Mouse (Mus musculus) monocyte, adult 5-6 weeks (primary cell): Measurements from ENCODE around the gene Plvap. TPM values are rescaled to one million over a fixed set of nuclear protein-coding genes. Genes with fewer than 3 reads are reported as not detected.

ENCODE experiments used
- ATAC-seq: fragments of 153-309, 156-312 bp; replicated peaks from 2 replicates; pipeline ENCODE4 v1.8.0; 2017; ENCODE audit warnings: mild to moderate bottlenecking; ENCODE audit not compliant: low TSS enrichment, insufficient number of reproducible peaks, severe bottlenecking, poor library complexity, low FRiP score
- total RNA-seq: library from RNA; stranded (forward); fragments of 200-1000, 200-491, 200-594 nt; gene quantifications from 3 replicates; pipeline ENCODE4 v1.2.3, GENCODE M21; 2017

Plvap gene
- total RNA-seq, 1 experiment from 2014 or later, result not detected

- no peak for ATAC-seq
Observed at GRCm38 (mm10) chr8:71497077-71497645, 14.4 kb downstream of the Plvap start.

- ATAC-seq, result no peak
Observed at GRCm38 (mm10) chr8:71496481-71496880, 15.1 kb downstream of the Plvap start.

GRCm38 (mm10) chr8:71495811-71496210, 15.7 kb downstream of the Plvap start:
- ATAC-seq, result no peak

GRCm38 (mm10) chr8:71495039-71495438, 16.5 kb downstream of the Plvap start:
- peak; percentile 88 for ATAC-seq

GRCm38 (mm10) chr8:71488454-71488853, 23.1 kb downstream of the Plvap start:
- ATAC-seq, result peak; percentile 89

GRCm38 (mm10) chr8:71487691-71488445, 23.7 kb downstream of the Plvap start, which contains the start of gene Gtpbp3:
Gene Gtpbp3 (plus strand): TSS chr8:71488103.
- ATAC-seq, result peak; percentile 25; the same call in 1 of the 2 replicates

GRCm38 (mm10) chr8:71486136-71486529, 25.4 kb downstream of the Plvap start:
- ATAC-seq, result no peak

GRCm38 (mm10) chr8:71485142-71486135, 26.1 kb downstream of the Plvap start, which contains the start of gene Ano8:
Gene Ano8 (minus strand): TSS chr8:71485963.
- ATAC-seq, result peak; percentile 45; the same call in 1 of the 2 replicates

GRCm38 (mm10) chr8:71484736-71485135, 26.8 kb downstream of the Plvap start:
- no peak for ATAC-seq

- ATAC-seq, result no peak
Observed at GRCm38 (mm10) chr8:71483932-71484331, 27.6 kb downstream of the Plvap start.

GRCm38 (mm10) chr8:71478943-71479342, 32.6 kb downstream of the Plvap start:
- no peak for ATAC-seq

GRCm38 (mm10) chr8:71477196-71477845, 34.2 kb downstream of the Plvap start:
- ATAC-seq, result no peak

- ATAC-seq, result no peak
Observed at GRCm38 (mm10) chr8:71476099-71476940, 35.2 kb downstream of the Plvap start.

- no peak for ATAC-seq
Observed at GRCm38 (mm10) chr8:71475702-71476075, 35.9 kb downstream of the Plvap start.

- no peak for ATAC-seq
Observed at GRCm38 (mm10) chr8:71474785-71475701, 36.5 kb downstream of the Plvap start.

- no peak for ATAC-seq
Observed at GRCm38 (mm10) chr8:71474344-71474743, 37.2 kb downstream of the Plvap start.
